Mouse (Mus musculus) naive thymus-derived CD4-positive, alpha-beta T cell, adult 5 months (primary cell): ENCODE data around the gene Mcee. TPM values are rescaled to one million over a fixed set of nuclear protein-coding genes. Genes with fewer than 3 reads are reported as not detected.

ENCODE experiments used
- polyA plus RNA-seq: library from polyadenylated mRNA; unstranded; fragments of 100-300 nt; shearing (Covaris generic); gene quantifications from one replicate; pipeline ENCODE4 v1.2.1, GENCODE M21; 2017

The Mcee gene
- polyA plus RNA-seq = 9.3 TPM

DNA sequence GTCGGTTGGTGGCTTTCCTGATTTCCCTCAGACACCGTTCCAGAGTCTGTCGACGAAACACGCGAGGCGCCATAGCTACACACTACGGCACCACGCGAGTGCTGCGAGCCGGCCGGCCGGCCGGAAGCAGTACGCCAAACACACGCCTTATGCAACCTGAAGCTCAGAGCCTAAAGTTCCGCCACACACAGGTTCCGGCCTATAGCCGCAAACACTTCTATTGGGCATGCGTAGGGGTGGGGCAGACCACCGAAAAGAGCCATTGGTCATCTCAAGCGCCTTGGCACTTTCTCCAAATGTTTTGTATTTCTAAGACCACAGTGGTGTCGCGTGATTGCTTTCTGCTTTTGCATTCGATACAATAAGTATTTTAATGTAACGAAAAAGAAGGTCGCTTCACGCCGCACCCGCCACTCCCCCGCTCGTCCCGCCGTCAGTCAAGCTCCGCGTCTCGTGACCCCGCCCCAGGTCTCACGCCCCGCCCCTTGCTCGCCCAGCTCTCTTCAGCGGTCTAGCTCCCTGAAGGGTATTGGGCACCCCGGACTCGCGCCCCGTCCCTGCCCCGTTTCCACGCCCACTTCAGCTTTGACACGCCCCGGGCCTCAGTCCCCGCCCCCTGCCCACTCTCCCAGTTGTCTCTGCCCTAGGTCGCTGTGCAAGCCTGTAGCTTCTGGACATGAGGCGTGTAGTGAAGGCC is at the start of gene Mcee, which contains the start of gene Mphosph10:
Gene Mcee (plus strand): TSS at position 486 of the 697 bp plus-strand sequence.
Gene Mphosph10 (minus strand): TSS at position 147 of the 697 bp plus-strand sequence.

DNA sequence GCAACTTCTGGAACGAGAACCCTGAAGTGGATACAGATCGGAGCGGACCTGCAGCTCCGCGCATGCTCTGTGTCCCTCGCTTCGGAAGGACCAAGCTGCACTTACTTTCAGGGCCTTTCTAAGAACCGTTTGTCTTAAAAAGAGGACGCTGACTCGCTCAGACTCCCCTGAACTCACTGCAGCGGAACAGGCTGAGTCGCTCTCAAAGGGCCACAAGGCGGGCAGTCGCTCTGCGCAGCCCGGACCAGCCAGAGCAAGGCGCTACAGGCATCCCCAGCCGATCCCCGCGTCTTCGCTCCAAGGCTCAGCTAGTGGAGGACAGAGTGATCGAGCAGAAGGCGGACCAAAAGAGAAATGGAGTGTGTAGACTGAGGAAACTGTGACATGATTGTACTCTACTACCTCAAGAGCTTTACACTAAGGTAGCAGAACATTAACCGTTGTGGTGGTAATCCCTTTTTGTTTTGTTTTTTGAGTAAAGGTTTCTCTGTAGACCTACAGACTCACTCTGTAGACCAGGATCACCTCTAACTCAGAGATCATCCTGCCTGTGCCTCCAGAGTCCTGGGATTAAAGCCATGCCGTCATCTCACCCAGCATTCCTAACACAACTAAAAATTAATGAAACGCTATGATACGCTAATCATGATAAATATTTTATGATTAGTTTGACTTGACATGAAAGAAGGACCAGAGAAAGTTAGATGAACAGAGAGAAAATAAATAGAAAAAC is 18.4 kb upstream of the Mcee start, which contains the start of gene Fan1:
Gene Fan1 (minus strand): TSS at position 266 of the 733 bp plus-strand sequence.

Other genes starting within 250 kb of the Mcee start
- gene Trpm1, start 238.8 kb upstream of the Mcee start, polyA plus RNA-seq = 1.3 TPM
- gene Mtmr10, start 105.0 kb upstream of the Mcee start, polyA plus RNA-seq = 35.7 TPM
- 6.0 TPM for gene Fan1, start 18.5 kb upstream of the Mcee start, polyA plus RNA-seq
- 54.2 TPM for gene Mphosph10, start 339 bp upstream of the Mcee start, polyA plus RNA-seq
- gene Apba2, start 109.1 kb downstream of the Mcee start, polyA plus RNA-seq = not detected